Mouse (Mus musculus) forebrain, embryonic 14.5 days (tissue): ENCODE measurements around the gene Ptcra. TPM values are rescaled to one million over a fixed set of nuclear protein-coding genes. Genes with fewer than 3 reads are reported as not detected.

Experiments used
- ATAC-seq: fragments of 200-750 bp; cut with Nextera tagmentation; 2 replicates; pipeline ENCODE4 v1.8.0; 2017; ENCODE audit warnings: mild to moderate bottlenecking, moderate library complexity
- DNase-seq: peaks from one replicate; pipeline ENCODE4 v3.0.0-alpha.2; 2015; ENCODE audit warnings: low spot score
- H3K27ac ChIP-seq: fragments of 300-500 bp; sonication (generic); 2 replicates; pipeline ENCODE4 v1.5.1; 2014; ENCODE audit warnings: low read depth, mild to moderate bottlenecking, control low read depth, low read length, moderate library complexity
- H3K27me3 ChIP-seq: fragments of 300-500 bp; sonication (generic); replicated peaks from 2 replicates; pipeline ENCODE4 v1.6.1; 2014; ENCODE audit warnings: low read length, control low read depth, mixed read lengths; ENCODE audit not compliant: control insufficient read depth, insufficient read depth
- H3K36me3 ChIP-seq: fragments of 300-500 bp; sonication (generic); 2 replicates; pipeline ENCODE4 v1.6.1; 2014; ENCODE audit warnings: low read length, control low read depth; ENCODE audit not compliant: control insufficient read depth, insufficient read depth
- H3K4me1 ChIP-seq: fragments of 300-500 bp; sonication (generic); 2 replicates; pipeline ENCODE4 v1.6.1; 2014; ENCODE audit warnings: antibody characterized with exemption, low read length, control low read depth; ENCODE audit not compliant: control insufficient read depth, insufficient read depth
- H3K4me2 ChIP-seq: fragments of 300-500 bp; sonication (generic); 2 replicates; pipeline ENCODE4 v1.6.1; 2014; ENCODE audit warnings: mild to moderate bottlenecking, control low read depth, low read length
- H3K4me3 ChIP-seq: fragments of 300-500 bp; sonication (generic); 2 replicates; pipeline ENCODE4 v1.5.1; 2014; ENCODE audit warnings: low read depth, low read length, control low read depth
- H3K9ac ChIP-seq: fragments of 300-500 bp; sonication (generic); 2 replicates; pipeline ENCODE4 v1.6.1; 2014; ENCODE audit warnings: mild to moderate bottlenecking, low read length, control low read depth, moderate library complexity
- H3K9me3 ChIP-seq: fragments of 300-500 bp; sonication (generic); replicated peaks from 2 replicates; pipeline ENCODE4 v1.6.1; 2016; ENCODE audit warnings: low read length, control low read depth, mixed read lengths; ENCODE audit not compliant: control insufficient read depth
- WGBS: fragments of 180-500 bp; shearing (Covaris S2); extraction: QIAGEN DNeasy Blood & Tissue Kit; methylation state at CpG from one replicate; pipeline ENCODE4 v1.1.7; 2014; 5-methylcytosine and 5-hydroxymethylcytosine counted together
- polyA plus RNA-seq: library from polyadenylated mRNA; unstranded; fragments of >200 nt; fragmentation: Nextera tagmentation; extraction: Ambion mirVana; gene quantifications from 2 replicates; pipeline ENCODE4 v1.2.1, GENCODE M21; 2014

Ptcra gene
- polyA plus RNA-seq, 1 experiment from 2014 or later, result 0.22 TPM

DNA sequence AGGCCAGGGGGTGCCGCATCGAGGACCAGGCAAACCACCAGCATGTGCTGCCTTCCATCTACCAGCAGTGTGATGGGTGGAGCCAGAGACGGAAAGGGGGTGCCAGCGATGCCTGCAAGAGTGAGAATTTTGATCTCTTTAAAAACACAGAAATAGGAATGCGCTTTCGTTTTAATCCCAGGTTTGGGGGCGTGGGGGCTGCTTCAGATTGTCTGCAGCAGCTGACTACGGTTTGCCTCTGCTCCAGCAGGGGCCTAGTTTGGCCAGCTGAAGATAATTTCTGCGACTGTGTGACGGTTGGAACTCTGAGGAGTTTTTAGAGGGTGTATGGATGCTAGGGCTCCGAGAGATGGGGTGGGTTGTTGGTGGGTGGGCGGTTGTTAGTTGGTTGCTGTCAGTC, 4.8 kb downstream of the Ptcra start:
- no peak for ATAC-seq
- no peaks in the 10 kb centered on the region for H3K27me3 ChIP-seq
- no peak overlapping the region for H3K4me3 ChIP-seq
- H3K9me3 ChIP-seq, result no peaks in the 10 kb centered on the region
- H3K9ac ChIP-seq, result no peak overlapping the region
- 88% methylated on average over 12 of the region's 12 CpGs for WGBS
- H3K4me1 ChIP-seq, result no peaks in the 10 kb centered on the region
- H3K27ac ChIP-seq, result no peak overlapping the region
- H3K4me2 ChIP-seq, result no peak overlapping the region
- no peak for DNase-seq
- H3K36me3 ChIP-seq, result no peaks in the 10 kb centered on the region

DNA sequence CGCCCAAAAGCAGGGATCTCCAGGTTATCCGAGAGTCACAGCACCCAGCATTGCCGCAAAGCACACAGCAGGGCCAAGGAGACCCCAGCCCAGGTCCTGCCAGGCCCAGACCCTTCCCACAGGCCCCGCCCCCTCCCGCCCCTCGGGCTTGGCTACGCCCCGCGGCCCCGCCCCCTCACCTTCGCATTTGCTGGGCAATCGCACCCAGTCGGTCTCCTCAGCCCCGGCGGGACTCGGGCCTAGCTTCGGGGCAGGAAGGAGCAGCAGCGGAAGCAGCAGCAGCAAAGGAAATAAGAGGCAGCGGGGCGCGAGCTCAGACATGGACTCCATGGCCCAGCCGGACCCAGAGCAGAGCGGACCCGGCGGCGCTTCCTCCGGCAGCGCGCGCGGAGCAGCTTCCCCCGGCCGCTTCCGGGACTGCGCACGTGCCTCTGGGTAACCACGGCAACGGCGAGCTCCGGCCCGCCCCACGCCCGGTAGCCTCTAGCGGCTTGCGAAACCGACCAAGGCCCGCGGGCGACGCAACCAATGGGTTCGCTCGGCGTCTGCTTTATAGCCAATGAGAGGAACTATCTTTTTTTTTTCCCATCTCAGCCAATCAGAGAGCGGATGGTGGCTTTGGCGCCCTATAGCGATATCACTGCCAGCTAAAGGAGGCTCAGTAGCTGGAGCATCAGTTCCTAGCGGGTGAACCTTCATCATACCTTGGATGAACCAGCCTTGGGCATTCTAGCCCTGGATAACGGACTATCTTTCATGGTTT, 11.5 kb downstream of the Ptcra start, which contains the start of gene Cnpy3:
Gene Cnpy3, minus strand, starts transcription at position 421 of the 763 bp plus-strand sequence.
- no peaks in the 10 kb centered on the region for H3K27me3 ChIP-seq
- peak within 1 kb of the TSS; percentile 76 for H3K27ac ChIP-seq
- DNase-seq, result peak; percentile 100
- peak within 1 kb of the TSS; percentile 79 for H3K4me2 ChIP-seq
- H3K9ac ChIP-seq, result peak within 1 kb of the TSS; percentile 74
- H3K36me3 ChIP-seq, result 0 out of 2 replicates have a peak, but pooled peaks cover 5% of the 10 kb centered on the region
- H3K4me3 ChIP-seq, result peak within 1 kb of the TSS; percentile 77
- peak; percentile 100 for ATAC-seq
- H3K4me1 ChIP-seq, result peaks cover 13% of the 10 kb centered on the region
- under 1% methylated on average over 57 of the region's 58 CpGs for WGBS
- H3K9me3 ChIP-seq, result no peaks in the 10 kb centered on the region

DNA sequence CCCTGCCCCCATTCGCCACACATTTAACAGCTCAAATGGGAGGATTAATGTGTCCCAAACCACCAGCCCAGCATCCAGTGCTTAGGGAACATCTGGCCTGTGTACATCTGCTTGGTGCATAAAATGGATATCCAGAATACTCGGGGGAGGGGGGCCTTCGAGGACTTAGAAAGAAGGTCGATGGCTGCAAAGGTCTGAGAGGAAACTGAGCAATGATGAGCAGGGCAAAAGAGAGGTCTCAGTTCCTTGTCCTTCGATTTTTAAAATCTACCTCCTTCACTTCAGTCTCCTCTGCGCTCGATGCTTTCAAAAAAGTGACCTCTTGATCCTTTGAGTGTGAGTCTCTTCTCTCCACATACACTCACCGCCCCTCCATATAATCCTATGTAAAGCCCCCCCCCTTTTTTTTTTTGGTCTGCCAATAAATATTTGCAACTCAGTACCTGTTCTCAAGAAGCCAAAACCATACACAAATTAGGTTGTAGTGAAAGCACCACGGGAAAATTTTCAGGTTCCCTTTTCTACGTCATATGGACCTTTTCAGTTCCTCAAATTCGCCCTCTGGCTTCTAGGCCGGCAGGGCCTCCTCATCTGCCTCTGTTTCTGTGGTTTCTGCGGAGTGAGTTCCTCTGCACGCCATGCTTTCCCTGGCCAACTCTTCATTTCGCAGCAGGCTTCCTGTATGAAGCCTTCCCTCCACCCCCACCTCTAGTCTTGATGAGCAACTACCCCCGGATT, 12.3 kb downstream of the Ptcra start:
- H3K4me3 ChIP-seq, result peak overlapping the region; percentile 77
- H3K9me3 ChIP-seq, result no peaks in the 10 kb centered on the region
- peaks cover 12% of the 10 kb centered on the region; the same call in 1 of the 2 replicates for H3K36me3 ChIP-seq
- H3K4me1 ChIP-seq, result peaks cover 13% of the 10 kb centered on the region
- peak overlapping the region; percentile 76 for H3K27ac ChIP-seq
- ATAC-seq, result no peak
- no peak for DNase-seq
- peak overlapping the region; percentile 79 for H3K4me2 ChIP-seq
- H3K9ac ChIP-seq, result peak overlapping the region; percentile 74
- WGBS, result 32% methylated on average over 16 of the region's 16 CpGs
- H3K27me3 ChIP-seq, result no peaks in the 10 kb centered on the region

DNA sequence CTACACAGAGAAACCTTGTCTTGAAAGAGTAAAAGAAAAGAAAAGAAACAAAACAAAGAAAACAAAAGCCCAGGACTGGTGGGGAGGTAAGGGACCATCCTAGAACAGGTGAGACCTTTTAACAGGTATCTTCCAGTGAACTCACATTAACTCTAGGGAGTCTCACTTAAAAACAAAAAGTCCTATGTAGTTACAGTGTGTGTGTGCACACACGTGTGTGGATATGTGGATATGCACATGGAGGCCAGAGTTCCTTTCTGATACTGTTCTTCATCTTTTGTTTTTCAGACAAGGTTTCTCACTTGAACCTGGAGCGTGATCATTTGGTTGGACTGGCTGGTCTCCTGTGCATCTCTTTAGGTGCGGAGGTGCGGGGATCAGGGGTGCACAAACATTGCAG, 12.9 kb downstream of the Ptcra start:
- H3K4me1 ChIP-seq, result peaks cover 13% of the 10 kb centered on the region
- H3K9me3 ChIP-seq, result no peaks in the 10 kb centered on the region
- no peaks in the 10 kb centered on the region for H3K27me3 ChIP-seq
- no peak overlapping the region for H3K4me3 ChIP-seq
- WGBS, result 91% methylated on average over 4 of the region's 4 CpGs
- ATAC-seq (no peak), DNase-seq (no peak)
- no peak overlapping the region for H3K27ac ChIP-seq
- H3K36me3 ChIP-seq, result peaks cover 18% of the 10 kb centered on the region; the same call in 1 of the 2 replicates
- peak overlapping the region; percentile 79 for H3K4me2 ChIP-seq
- H3K9ac ChIP-seq, result peak overlapping the region; percentile 74

DNA sequence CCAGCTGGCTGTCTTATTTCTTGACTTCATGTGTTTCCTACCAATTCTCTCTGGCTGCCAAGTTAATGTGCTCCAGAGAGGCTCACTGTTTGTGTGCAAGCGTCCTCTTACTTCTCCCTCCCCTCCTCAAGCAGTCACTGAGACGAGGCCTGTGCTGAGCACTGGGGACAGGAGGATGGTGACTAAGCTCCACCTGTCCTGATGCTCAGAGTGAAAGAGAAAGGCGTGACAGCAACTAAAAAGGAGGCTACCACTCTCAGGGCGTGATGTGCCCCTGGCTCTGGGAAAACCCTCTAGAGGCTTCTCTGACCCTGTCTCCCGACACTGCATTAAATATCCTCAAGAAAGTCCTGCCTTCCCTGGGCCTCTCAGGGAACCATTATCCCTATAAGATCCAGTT, 14.2 kb downstream of the Ptcra start:
- H3K4me3 ChIP-seq, result no peak overlapping the region
- H3K36me3 ChIP-seq, result peaks cover 25% of the 10 kb centered on the region
- no peak overlapping the region for H3K27ac ChIP-seq
- no peak for DNase-seq
- no peak overlapping the region for H3K9ac ChIP-seq
- WGBS, result 95% methylated on average over 5 of the region's 5 CpGs
- no peaks in the 10 kb centered on the region for H3K9me3 ChIP-seq
- peaks cover 13% of the 10 kb centered on the region for H3K4me1 ChIP-seq
- H3K27me3 ChIP-seq, result no peaks in the 10 kb centered on the region
- no peak for ATAC-seq
- H3K4me2 ChIP-seq, result no peak overlapping the region

DNA sequence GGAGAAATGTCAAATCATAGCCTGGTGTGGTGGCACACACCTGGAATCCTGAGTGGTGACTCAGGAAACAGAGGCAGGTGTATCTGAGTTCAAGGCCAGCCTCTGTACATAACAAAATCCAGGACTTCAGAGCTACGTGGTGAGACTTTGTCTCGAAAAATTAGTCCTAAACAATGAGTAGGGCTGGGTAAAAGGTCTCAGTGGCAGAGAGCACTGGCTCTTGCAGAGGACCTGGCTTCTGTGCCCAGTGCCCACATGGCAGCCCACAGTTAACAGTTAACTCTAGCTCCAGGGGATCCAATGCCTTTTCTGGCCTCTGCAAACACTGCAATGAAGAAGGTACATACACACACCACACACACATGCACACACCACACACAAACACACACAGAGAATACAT, 15.7 kb downstream of the Ptcra start:
- Histone ChIP-seq H3K9me3 (no peaks in the 10 kb centered on the region), H3K4me1 (peaks cover 13% of the 10 kb centered on the region), H3K27ac (no peak overlapping the region), H3K36me3 (peaks cover 35% of the 10 kb centered on the region), H3K27me3 (no peaks in the 10 kb centered on the region), H3K9ac (no peak overlapping the region), H3K4me3 (no peak overlapping the region), H3K4me2 (no peak overlapping the region)
- no peak for DNase-seq
- 90% methylated on average over 2 of the region's 2 CpGs for WGBS
- ATAC-seq, result no peak

DNA sequence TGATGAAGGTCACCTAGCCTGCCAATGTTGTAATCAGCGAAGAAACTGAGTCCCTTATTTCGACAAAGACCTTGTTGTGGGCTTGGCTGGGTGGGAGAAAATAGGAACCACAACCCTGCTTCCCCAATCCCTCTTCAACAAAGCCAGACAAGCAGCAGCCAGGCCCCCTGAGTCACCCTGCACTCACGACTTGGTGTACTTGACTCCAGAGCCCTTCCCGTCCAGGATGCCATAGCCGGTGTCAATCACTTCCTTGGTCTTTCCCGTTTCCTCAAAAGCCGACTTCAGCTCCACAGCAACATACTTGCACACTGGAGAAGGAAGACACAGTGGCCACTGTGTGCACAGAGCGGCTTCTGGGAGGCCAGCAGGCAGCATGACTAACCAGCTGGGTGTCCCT, 16.3 kb downstream of the Ptcra start:
- 86% methylated on average over 8 of the region's 8 CpGs for WGBS
- Histone ChIP-seq H3K4me3 (no peak overlapping the region), H3K36me3 (peaks cover 39% of the 10 kb centered on the region), H3K9ac (no peak overlapping the region), H3K27ac (no peak overlapping the region), H3K9me3 (no peaks in the 10 kb centered on the region), H3K27me3 (no peaks in the 10 kb centered on the region), H3K4me2 (no peak overlapping the region), H3K4me1 (peaks cover 8% of the 10 kb centered on the region)
- DNase-seq (no peak), ATAC-seq (no peak)

DNA sequence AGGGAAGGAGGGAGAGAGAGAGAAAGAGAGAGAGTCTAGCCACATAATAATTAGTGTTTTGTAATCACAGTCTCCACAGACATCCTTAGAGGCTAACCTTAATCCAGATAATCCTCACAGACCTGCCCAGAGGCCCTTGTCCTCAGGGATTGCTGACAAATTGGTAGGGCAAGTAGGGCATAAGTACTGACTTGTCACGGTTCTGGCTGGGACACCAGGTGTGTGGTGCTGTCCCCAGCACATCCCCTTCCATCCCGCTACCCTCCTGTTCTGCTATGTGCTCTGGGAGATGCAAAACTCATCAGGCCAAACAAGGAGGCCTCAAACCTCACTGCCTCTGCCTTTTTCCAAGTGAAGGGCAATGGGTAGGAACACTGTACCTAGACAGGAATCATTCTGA, 18.0 kb downstream of the Ptcra start:
- Histone ChIP-seq H3K9ac (no peak overlapping the region), H3K4me1 (peaks cover under 1% of the 10 kb centered on the region), H3K36me3 (peaks cover 39% of the 10 kb centered on the region), H3K27me3 (no peaks in the 10 kb centered on the region), H3K4me3 (no peak overlapping the region), H3K9me3 (no peaks in the 10 kb centered on the region), H3K4me2 (no peak overlapping the region), H3K27ac (no peak overlapping the region)
- no peak for ATAC-seq
- no peak for DNase-seq
- WGBS, result 62% methylated on average over 2 of the region's 2 CpGs

DNA sequence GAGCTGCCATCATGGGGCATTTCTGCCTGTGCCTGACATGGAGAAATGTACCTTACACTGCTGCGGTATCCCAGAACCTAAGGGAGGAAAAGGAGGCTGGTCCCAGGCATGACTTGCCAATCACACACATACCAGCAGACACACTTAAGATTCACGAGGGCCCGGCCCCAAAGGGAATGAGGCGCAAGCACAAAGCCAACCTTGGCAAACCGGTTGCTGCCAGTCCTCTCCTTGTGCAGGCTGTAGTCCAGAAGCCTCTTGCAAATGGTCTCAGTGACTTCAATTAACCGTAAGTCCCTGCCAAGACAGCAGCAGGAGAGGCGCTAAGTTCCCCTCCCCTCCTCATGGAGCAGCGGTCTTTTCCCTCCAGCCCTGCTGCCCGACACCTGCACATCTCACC, 20.5 kb downstream of the Ptcra start:
- Histone ChIP-seq H3K4me1 (no peaks in the 10 kb centered on the region), H3K36me3 (peaks cover 39% of the 10 kb centered on the region), H3K4me2 (no peak overlapping the region), H3K9ac (no peak overlapping the region), H3K27me3 (no peaks in the 10 kb centered on the region), H3K9me3 (no peaks in the 10 kb centered on the region), H3K4me3 (no peak overlapping the region), H3K27ac (no peak overlapping the region)
- ATAC-seq (no peak), DNase-seq (no peak)
- WGBS, result 89% methylated on average over 9 of the region's 9 CpGs
